Mouse (Mus musculus) kidney, embryonic 15.5 days (tissue): ENCODE results near the gene Atrnl1. TPM values are rescaled to one million over a fixed set of nuclear protein-coding genes. Genes with fewer than 3 reads are reported as not detected.

Source experiments
- ATAC-seq: fragments of 200-750 bp; cut with Nextera tagmentation; replicated peaks from 2 replicates; pipeline ENCODE4 v1.8.0; 2017; ENCODE audit warnings: moderate TSS enrichment; ENCODE audit not compliant: low FRiP score
- H3K27ac ChIP-seq: fragments of 300-500 bp; sonication (generic); 2 replicates; pipeline ENCODE4 v1.5.1; 2015; ENCODE audit warnings: mild to moderate bottlenecking, inconsistent platforms
- H3K27me3 ChIP-seq: fragments of 300-500 bp; sonication (generic); 2 replicates; pipeline ENCODE4 v1.6.1; 2015; ENCODE audit warnings: inconsistent platforms
- H3K36me3 ChIP-seq: fragments of 300-500 bp; sonication (generic); 2 replicates; pipeline ENCODE4 v1.6.1; 2015; ENCODE audit warnings: inconsistent platforms
- H3K4me1 ChIP-seq: fragments of 300-500 bp; sonication (generic); 2 replicates; pipeline ENCODE4 v1.6.1; 2015; ENCODE audit warnings: inconsistent platforms
- H3K4me2 ChIP-seq: fragments of 300-500 bp; sonication (generic); 2 replicates; pipeline ENCODE4 v1.6.1; 2015; ENCODE audit warnings: moderate library complexity, mild to moderate bottlenecking, inconsistent platforms
- H3K4me3 ChIP-seq: fragments of 300-500 bp; sonication (generic); replicated peaks from 2 replicates; pipeline ENCODE4 v1.5.1; 2015; ENCODE audit warnings: mild to moderate bottlenecking, inconsistent platforms
- H3K9ac ChIP-seq: fragments of 300-500 bp; sonication (generic); 2 replicates; pipeline ENCODE4 v1.6.1; 2015; ENCODE audit warnings: mild to moderate bottlenecking, inconsistent platforms
- H3K9me3 ChIP-seq: fragments of 300-500 bp; sonication (generic); replicated peaks from 2 replicates; pipeline ENCODE4 v1.6.1; 2016; ENCODE audit warnings: inconsistent platforms
- WGBS: fragments of 180-500 bp; shearing (Covaris S2); methylation state at CpG from one replicate; pipeline ENCODE4 v1.1.7; 2015; ENCODE audit warnings: mixed read lengths; 5-methylcytosine and 5-hydroxymethylcytosine counted together
- microRNA-seq: library from miRNA; unstranded; fragments of <30 nt; microRNA quantifications from one replicate; pipeline ENCODE4, GENCODE M21; 2016
- polyA plus RNA-seq: library from polyadenylated mRNA; unstranded; fragments of >200 nt; fragmentation: Nextera tagmentation; extraction: Ambion mirVana; gene quantifications from 2 replicates; pipeline ENCODE4 v1.2.1, GENCODE M21; 2015

Gene Atrnl1
- polyA plus RNA-seq, 1 experiment from 2014 or later = 9.2 TPM

DNA sequence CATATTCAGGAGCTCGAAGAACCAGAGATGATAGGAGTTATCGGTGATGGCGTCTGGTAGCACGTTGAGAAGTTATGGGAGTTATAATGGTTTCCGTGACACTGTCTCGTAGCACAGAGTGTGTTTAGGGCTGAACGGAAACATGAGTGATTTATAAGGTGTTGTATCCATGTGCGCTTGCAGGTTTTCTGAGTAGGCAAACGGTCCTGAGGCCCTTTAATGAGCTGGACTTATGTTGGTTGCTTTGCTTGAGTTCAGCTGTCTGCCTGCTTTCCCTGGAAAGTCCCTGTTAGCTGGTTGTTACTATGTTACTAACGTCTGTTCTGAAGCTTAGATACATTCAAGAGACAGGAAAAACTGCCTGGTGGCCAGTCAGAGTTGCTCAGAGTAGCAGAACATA, 567.6 kb downstream of the Atrnl1 start:
- peaks cover 16% of the 10 kb centered on the region for H3K4me1 ChIP-seq
- H3K4me3 ChIP-seq = no peak overlapping the region
- no peak overlapping the region for H3K4me2 ChIP-seq
- WGBS = 65% methylated on average over 10 of the region's 10 CpGs
- no peaks in the 10 kb centered on the region for H3K27me3 ChIP-seq
- no peak for ATAC-seq
- no peak overlapping the region for H3K27ac ChIP-seq
- H3K36me3 ChIP-seq = no peaks in the 10 kb centered on the region
- H3K9me3 ChIP-seq = no peaks in the 10 kb centered on the region
- H3K9ac ChIP-seq = no peak overlapping the region

DNA sequence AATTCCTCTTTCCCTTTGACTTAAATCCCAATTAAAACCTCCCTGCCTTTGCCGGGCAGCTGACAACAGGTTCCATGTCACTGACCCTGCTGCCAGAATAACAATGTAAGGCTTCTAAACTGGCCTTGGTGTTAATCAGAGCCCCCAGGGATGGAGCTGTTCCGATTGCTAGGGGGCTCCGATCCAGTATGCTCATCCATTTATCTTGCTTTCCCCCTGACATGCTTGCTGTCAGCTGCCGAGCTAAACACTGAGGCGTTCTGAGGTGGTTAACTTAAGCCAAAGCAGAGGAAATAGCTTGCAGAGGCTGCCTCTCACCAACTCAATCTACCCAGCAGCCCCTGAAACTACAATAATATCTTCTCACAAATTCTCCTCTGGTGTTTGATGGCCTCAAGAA, 569.9 kb downstream of the Atrnl1 start:
- Histone ChIP-seq H3K9me3 (no peaks in the 10 kb centered on the region), H3K4me1 (peaks cover 16% of the 10 kb centered on the region), H3K36me3 (no peaks in the 10 kb centered on the region), H3K4me3 (no peak overlapping the region), H3K27ac (no peak overlapping the region), H3K27me3 (no peaks in the 10 kb centered on the region), H3K9ac (no peak overlapping the region), H3K4me2 (peak overlapping the region; percentile 35)
- 6% methylated on average over 5 of the region's 5 CpGs for WGBS
- no peak for ATAC-seq

Small RNA genes within 50 kb of the gene (microRNA-seq; reads per million reads assigned to microRNA genes)
- gene Mir5623 = 1.6 reads per million, percentile 4 among the genes with 10 or more reads in this experiment

Other genes with a start within 250 kb of the Atrnl1 start
- 28.2 and 30.6 TPM in 2 replicates for gene Trub1, start 158.1 kb upstream of the Atrnl1 start, polyA plus RNA-seq